Mouse (Mus musculus) embryonic fibroblast, embryonic 13.5 days (primary cell): ENCODE data around the gene Cecr2. TPM values are rescaled to one million over a fixed set of nuclear protein-coding genes. Genes with fewer than 3 reads are reported as not detected.

Source experiments
- H3K27ac ChIP-seq: 2 replicates; pipeline ENCODE4 v1.5.1; 2012; ENCODE audit warnings: low read length, control low read depth, inconsistent platforms; ENCODE audit not compliant: insufficient read depth
- H3K4me1 ChIP-seq: 2 replicates; pipeline ENCODE4 v1.6.1; 2011; ENCODE audit warnings: low read length; ENCODE audit not compliant: control insufficient read depth, insufficient read depth
- H3K4me3 ChIP-seq: 2 replicates; pipeline ENCODE4 v1.5.1; 2011; ENCODE audit warnings: mild to moderate bottlenecking, control low read depth, low read length; ENCODE audit not compliant: insufficient read depth
- CTCF ChIP-seq: IDR thresholded peaks from 2 replicates; pipeline ENCODE4 v1.5.1; 2011; ENCODE audit warnings: mild to moderate bottlenecking, control low read depth, low read length, moderate library complexity, borderline replicate concordance; ENCODE audit not compliant: insufficient read depth
- POLR2A ChIP-seq: IDR thresholded peaks from 2 replicates; pipeline ENCODE4 v1.6.1; 2011; ENCODE audit warnings: low read depth, mild to moderate bottlenecking, control low read depth, low read length, moderate library complexity
- polyA plus RNA-seq: library from polyadenylated mRNA; stranded (reverse); fragments of >200 nt; gene quantifications from 2 replicates; pipeline ENCODE4 v1.2.4, GENCODE M21; 2011; ENCODE audit warnings: low read depth; ENCODE audit not compliant: missing spikeins, insufficient read length

Gene Cecr2
- polyA plus RNA-seq, 1 experiment = not detected

DNA sequence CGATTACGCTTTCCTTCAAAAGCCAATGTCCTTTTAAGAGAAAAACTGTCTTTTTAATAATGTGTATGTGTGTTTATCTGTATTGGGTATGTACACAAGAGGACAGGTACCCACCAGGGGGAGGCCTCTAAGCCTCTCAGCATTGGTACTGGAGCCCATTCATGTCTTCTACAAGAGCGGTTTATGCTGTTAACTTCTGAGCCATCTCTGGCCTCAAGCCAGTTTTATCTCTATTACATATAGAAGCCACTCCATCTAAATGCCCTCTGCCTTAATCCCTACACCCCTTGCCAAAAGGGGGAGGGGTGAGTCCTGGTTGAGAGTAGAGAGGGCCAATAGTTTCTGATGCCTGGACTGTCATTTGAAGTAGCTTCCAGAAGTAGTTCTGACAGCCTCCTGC is 48.6 kb downstream of the Cecr2 start:
- TF ChIP-seq POLR2A (no peak), CTCF (no peak)
- Histone ChIP-seq H3K4me3 (no peak overlapping the region), H3K4me1 (no peaks in the 10 kb centered on the region), H3K27ac (no peak overlapping the region)

DNA sequence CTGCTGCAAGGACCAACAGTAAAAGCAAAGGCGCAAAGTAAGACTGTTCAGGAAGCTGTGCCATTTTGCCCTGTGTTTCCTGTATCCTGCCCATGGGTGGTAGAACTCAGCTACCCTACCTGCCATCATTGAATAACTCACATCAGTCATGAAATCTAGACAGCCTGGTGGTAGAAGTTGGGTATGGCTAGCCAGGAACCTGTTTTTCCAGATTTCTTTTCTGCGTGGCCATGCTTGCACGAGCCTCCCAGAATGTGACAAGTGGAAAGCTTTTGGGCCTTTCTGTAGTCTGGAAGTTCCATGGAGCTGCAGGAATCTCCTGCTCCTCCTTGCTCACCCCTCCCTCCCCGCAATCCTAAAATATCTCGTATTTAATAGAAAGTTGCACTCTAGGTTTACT is 49.1 kb downstream of the Cecr2 start:
- Histone ChIP-seq H3K4me1 (no peaks in the 10 kb centered on the region), H3K4me3 (no peak overlapping the region), H3K27ac (no peak overlapping the region)
- TF ChIP-seq CTCF (no peak), POLR2A (no peak)

DNA sequence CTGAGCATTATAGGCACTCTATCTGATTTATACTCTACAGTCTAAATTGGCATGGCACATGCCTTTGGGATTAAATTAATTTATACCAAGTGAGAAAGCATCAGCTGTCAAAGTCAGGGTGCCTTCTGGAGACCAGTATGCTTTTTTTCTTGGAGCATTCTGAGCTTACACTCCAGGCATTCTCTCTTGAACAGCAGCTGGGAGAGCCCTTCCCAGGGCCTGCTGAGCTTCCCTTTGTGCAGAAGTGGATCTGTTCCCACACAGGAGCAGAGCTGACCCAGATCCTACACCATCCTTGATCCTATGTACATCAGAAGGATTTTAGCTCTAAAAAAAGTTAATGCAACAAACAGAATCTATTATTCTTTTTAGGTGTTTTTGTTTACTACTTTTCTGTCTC is 49.7 kb downstream of the Cecr2 start:
- TF ChIP-seq POLR2A (no peak), CTCF (no peak)
- no peaks in the 10 kb centered on the region for H3K4me1 ChIP-seq
- no peak overlapping the region for H3K4me3 ChIP-seq
- H3K27ac ChIP-seq = no peak overlapping the region

DNA sequence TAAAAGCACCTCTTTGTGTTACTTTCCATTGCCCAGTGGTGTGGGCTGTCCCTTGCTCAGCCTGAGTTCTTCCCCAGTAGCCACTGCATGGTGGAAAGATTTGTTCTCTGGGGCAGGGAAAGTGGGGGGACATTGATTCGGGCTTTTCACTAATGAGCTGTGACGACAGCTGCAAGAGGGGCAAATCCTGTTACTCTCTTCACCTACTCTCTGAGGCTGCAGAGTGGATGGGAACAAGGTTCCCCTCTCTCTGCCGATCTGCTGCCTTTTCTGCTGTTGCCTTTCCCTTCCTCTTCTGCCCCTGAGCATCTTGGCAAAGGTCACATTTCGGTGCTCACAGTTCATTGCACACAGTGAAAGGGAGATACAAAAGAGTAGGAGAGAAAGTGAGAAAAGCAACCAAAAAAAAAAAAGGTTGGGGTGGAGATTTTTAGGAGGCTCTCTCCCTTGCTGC is 50.4 kb downstream of the Cecr2 start:
- TF ChIP-seq POLR2A = no peak
- TF ChIP-seq CTCF = no peak
- H3K27ac ChIP-seq = no peak overlapping the region

DNA sequence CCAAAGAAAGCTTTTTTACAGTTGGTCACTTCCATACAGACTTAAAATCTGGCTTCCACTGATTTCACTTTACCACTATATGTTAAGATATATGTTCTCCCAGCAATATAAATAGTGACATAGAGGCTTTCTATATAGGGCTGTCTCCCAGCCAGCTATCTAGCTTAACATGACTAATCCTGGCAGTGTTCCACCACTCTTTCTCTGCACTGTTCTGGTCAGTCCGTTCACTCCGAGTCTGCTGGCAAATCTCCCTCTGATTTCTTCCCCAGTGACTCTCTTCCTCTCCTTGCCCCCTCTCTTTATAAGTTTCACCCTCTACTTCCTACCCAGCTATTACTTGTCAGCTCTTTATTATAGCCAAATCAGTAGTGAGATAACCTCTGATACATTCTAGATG is 59.8 kb downstream of the Cecr2 start:
- H3K4me1 ChIP-seq = no peaks in the 10 kb centered on the region
- H3K4me3 ChIP-seq = no peak overlapping the region
- TF ChIP-seq POLR2A = no peak
- TF ChIP-seq CTCF = no peak
- no peak overlapping the region for H3K27ac ChIP-seq

More for the DNA sequence above, 50.4 kb downstream of the Cecr2 start:
- Histone ChIP-seq H3K4me1 (no peaks in the 10 kb centered on the region), H3K4me3 (no peak overlapping the region)

DNA sequence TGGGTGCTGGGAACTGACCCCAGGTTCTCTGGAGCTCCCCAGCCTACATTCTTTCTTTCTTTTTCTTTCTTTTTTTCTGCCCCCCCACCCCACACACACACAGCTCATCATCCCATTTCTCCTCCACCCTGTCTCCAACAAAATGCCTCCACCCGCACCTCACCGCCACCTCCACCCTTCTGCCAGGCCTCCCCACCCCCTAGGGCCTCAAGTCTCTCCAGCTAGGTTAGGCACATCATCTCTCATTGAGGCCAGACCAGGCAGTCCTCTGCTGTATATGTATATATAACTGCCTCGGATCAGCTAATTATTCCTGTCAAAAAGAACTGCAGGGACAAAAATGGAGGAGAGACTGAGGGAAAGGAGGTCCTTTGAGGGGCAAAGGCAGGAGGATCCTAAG is 69.8 kb downstream of the Cecr2 start:
- Histone ChIP-seq H3K4me3 (no peak overlapping the region), H3K4me1 (no peaks in the 10 kb centered on the region), H3K27ac (no peak overlapping the region)
- TF ChIP-seq POLR2A (no peak), CTCF (no peak)

DNA sequence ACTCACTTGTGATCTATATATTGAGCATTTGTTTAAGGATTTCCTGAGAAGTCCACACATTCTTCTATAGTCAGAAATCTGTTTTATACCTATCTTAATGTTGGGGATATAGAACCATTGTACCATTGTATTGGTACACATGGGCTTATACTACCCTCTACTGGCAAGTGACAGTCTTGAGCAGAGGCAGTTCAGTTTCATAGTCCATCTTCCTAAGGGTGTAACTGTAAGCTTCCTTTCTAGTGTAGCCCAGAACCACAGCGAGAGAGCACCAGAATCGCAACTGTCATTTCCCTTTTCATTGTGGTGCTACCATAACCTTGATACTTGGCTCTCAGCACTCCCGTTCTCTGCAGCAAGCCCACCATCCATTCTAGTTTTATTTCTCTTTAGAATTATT is 70.4 kb downstream of the Cecr2 start:
- no peak overlapping the region for H3K27ac ChIP-seq
- no peak overlapping the region for H3K4me3 ChIP-seq
- no peak for TF ChIP-seq POLR2A
- no peak; the same call in 1 of the 2 replicates for TF ChIP-seq CTCF
- no peaks in the 10 kb centered on the region for H3K4me1 ChIP-seq

DNA sequence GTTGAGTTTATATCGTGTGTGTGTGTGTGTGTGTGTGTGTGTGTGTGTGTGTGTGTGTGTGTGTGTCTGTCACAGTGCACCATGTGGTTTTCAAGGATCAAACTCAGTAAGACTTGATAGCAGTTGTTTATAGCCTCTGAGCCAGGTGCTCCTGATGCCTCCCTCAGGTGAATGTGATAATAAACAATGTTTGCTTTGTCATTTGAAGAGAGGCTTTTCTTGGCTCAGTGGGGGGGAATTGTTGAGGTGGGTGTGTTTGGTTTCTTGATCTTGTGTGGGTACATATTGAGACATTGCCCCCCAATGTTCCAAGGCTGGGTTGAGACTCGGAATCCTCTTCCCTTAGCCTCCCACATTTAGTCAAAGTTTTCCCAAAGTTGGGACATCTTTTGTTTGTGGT is 77.0 kb downstream of the Cecr2 start:
- H3K4me1 ChIP-seq = no peaks in the 10 kb centered on the region
- no peak overlapping the region for H3K27ac ChIP-seq
- no peak overlapping the region for H3K4me3 ChIP-seq
- TF ChIP-seq POLR2A = no peak
- no peak for TF ChIP-seq CTCF

DNA sequence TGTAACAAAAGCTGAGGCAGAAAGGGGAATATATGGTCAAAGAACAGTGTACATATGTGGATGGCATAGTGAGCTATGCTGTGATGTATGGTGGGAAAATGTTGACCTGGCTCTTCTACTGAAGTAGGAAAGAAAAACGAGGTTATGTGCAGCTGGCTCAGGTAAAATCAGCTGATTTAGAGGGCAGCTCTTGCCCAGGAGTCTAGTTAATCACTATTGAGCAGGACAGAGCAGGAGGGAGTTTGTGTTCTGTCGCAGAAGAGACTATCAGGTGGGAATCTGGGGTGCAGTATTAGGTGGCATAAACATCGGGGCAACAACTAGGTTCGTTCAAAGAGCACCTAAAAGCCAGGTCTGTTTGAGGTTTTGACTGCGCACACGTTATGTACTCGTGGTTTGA is 78.1 kb downstream of the Cecr2 start:
- no peak for TF ChIP-seq CTCF
- TF ChIP-seq POLR2A = no peak
- Histone ChIP-seq H3K27ac (no peak overlapping the region), H3K4me3 (no peak overlapping the region), H3K4me1 (no peaks in the 10 kb centered on the region)

DNA sequence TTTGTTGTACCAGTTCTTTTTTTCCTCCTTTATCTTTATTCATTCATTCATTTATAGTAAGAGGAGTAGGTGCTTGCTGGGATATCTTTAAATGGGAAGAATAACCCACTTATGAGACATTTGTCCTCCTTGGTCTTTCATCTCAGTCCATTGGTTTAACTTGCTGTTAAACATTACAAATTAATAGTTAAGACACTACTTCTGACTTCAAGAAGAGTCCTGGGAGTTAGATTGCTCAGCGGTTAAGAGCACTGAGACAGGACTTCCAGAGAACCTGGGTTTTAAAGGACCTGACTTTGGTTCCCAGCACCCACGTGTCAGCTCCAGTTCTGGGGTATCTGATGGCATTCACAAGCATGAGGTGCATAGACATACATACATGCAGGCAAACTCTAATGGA is 80.2 kb downstream of the Cecr2 start:
- TF ChIP-seq POLR2A (no peak), CTCF (no peak)
- no peak overlapping the region for H3K27ac ChIP-seq
- H3K4me1 ChIP-seq = no peaks in the 10 kb centered on the region
- H3K4me3 ChIP-seq = no peak overlapping the region

DNA sequence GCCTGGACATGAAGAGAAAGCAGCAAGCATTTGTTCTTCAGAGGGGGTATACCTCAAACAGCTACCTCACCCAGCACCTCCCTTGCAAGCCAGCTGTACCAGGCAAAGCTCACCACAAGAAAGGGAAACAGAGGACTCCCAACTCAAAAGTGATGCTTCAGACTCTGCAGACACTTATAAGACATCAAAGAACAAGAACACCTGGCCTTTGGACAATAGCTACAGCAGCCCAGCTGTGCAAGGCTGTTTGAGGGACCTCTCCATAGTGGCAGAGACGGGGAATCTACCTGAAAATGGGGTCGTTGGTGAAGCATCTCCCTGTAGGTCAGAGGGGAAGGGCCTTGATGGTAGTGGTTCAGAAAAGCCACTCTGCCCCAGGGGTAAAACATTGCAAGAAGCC is 95.0 kb downstream of the Cecr2 start:
- no peaks in the 10 kb centered on the region for H3K4me1 ChIP-seq
- H3K27ac ChIP-seq = no peak overlapping the region
- no peak for TF ChIP-seq CTCF
- no peak for TF ChIP-seq POLR2A
- no peak overlapping the region for H3K4me3 ChIP-seq
